Mouse (Mus musculus) urinary bladder, adult 18-20 months (tissue): Measurements from ENCODE around the gene Chd8.
A peak's percentile ranks its signal among the peaks of the same experiment; 100 is the strongest.

Experiments
- DNase-seq, 2 experiments: peaks; one replicate each; pipeline ENCODE4 v3.0.0; 2022; ENCODE audit warnings: low spot score in 2 of 2, mixed read lengths in 2 of 2

The Chd8 gene

DNA sequence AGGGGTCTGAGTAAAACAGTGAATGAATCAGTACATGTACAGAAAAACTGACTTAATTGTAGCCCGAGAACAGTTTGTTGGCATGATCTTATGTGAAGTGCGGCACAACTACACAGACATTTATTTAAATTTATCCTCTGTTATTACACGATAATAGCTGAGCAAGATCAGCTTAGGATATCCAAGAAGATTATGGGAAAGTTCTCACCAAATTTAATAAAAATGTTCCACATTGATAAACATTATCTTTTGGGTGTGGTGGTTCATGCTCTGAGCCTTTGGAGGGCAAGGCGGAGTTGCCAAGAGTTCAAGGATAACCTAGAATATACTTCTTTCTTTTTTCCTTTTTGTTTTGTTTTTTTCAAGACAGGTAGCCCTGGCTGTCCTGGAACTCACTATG is 58.2 kb downstream of the Chd8 start:
- DNase-seq: no peak

DNA sequence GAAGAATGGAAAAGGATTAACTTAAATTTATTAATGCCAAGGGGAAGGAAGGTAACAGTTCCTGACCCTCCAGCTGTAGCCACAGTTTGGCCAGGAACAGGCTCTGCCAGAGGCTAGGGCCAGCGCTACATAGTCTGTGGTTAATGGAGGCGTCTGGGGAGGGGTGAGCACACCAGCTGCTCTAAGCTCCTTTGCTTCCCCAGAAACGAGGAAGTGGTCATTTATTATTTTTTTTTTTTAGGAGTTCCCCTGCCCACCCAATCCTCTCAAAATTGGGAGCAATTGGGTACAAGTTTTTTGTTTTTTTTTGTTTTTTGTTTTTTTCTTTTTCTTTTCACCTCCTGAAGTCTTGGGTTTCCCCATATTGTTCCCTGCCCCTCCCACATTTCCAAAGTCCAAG is 59.4 kb downstream of the Chd8 start:
- DNase-seq: no peak

DNA sequence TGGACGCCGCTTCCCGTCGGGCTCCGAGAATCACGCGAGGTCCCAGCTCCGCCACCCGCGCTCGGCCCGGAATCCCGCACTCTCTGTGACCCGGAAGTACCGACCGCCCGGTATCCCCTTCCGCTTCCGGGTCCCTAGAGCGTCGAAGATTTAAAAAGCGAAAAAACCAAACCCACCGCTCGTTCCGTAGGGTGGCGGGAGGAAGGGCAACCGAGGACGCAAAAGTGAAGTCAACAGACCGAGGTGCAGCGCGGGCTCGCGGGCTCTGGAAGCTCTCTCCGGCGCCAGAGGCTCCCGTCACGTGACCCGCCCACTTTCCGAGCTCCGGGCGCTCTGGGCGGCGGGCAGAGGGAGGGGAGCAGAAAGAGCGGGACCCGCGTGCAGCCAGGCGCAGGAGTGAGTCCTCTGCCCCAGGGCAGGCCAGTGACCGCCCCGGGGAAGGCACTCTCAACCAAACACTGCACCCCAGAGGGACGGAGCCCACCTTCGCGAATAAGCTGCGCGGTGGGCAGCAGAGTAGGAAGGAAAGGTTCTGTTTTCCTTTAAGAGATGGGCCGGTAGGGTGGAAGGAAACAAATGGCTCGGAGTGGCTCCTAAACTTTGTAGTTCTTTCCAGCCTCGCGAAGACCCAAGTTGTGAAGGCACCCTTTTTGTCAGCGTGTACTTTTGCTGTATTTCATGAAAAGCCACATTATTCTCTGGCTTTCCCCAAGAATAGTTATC is 60.3 kb downstream of the Chd8 start, which contains the start of gene Supt16:
Supt16 (minus strand) TSS at position 261 of the 723 bp plus-strand sequence.
- DNase-seq: peak; percentile 65 to 85

DNA sequence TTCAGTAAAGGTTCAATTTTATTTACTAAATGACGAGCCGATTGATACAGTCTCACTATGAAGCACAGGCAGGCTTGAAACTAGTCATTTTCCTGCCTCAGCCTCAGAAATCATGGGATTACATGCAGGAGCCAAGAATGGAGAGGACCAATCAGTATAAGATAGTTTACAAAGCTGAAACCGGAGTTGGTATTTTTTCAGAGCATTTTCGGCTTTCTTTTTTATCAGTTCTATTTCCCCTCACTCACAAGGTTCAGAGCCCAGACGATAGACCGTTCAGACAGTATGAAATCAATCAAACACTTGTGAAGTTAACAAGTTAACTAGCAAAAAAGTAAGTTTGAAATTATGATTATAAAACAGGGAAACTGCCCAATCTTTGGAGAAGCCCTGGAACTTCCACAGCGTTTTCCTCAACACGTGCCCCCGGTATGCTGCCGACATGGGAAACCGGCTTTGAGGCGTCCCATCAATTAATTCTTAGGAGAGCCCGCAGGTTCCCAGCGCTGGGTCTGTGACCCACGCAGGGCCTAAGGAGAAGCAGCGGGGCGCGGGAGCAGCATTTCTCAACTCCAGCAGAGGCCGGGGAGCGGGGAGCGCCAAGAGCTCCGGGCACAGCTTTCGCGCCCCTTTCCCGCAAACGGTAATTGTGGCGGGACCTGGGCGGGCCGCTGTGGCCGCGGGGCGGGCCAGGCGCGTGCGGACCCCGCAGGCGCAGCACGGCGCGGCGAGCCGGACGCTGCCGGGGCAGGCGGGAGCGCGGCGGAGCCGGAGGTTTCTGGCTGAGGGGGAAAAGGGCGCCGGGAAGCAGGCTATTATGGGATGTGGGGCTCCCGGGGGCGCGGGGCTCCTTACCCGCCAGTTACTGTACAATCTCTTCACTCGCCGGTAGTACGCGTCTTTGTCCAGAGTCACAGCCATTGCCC is 61.1 kb downstream of the Chd8 start:
- no peak for DNase-seq

DNA sequence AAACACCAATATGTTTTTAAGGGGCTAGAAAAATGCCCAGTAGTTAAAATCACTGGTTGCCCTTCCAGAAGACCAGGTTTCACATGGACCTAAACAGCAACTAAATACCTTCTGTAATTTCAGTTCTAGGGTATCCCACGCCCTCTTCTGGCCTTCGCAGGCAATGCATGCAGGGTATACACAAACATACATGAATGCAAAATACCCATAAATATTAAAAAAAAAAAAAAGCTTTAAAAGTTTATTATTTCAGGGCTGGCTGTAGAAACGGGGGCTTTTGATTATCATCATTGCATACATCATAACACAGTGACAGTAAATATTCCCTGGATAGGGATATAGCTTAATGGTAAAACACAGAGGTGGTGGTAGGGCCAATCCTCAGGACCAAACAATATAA is 61.9 kb downstream of the Chd8 start:
- DNase-seq: no peak

DNA sequence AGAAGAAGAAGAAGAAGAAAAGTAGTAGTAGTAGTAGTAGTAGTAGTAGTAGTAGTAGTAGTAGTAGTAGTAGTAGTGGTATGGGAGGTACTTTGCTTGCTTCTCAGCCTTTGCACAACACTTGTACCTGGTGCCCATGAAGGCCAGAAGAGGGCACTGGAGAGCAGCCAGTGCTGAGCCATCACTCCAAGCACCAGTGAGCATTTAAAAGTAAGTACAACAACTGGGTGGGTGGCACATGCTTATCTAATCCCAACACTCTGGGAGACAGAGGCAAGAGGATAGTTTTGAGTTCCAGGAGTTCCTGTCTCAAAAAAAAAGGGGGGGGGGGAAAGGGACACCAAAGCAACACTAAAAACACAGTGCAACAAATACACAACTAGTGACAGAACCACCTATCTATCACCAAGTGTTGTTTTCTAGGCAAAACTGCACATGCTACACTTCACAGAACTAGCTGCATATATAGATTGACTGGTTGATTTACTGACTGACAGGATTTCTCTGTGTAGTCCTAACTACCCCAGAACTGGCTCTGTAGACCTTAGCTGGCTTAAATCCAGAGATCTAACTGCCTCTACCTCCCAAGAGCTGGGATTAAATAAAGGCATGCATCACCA is 66.7 kb downstream of the Chd8 start:
- DNase-seq: no peak

DNA sequence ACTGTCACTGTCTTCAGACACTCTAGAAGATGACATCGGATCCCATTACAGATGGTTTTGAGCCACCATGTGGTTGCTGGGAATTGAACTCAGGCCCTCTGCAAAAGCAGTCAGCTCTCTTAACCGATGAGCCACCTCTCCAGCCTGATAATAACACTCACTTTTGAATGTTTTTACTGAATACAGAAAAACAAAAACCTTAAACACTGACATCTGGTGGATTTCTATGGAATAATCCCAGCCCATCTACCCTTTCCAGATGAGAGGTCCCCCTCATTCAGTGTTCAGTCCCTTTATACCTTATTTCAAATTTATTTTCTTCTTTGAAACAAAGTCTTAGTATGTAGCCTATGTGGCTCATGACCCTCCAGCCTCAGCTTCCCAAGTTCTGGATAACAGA is 68.1 kb downstream of the Chd8 start:
- no peak for DNase-seq

DNA sequence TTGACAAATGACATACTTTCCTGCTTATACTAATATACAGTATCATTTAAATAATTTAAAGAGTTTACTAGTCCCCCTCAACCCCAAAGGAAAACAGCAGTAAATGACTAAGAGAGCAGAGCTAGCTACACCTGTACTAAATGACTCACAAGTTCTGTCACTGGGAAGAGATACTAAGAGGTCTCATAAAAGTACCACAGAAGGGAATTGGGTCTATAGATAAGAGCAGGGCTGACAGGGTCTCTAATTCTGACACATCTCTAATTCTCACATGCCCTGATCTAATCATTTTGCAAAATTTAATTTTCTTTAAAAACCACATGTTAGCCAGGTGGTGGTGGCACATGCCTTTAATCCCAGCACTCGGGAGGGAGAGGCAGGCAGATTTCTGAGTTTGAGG is 68.8 kb downstream of the Chd8 start:
- no peak for DNase-seq

DNA sequence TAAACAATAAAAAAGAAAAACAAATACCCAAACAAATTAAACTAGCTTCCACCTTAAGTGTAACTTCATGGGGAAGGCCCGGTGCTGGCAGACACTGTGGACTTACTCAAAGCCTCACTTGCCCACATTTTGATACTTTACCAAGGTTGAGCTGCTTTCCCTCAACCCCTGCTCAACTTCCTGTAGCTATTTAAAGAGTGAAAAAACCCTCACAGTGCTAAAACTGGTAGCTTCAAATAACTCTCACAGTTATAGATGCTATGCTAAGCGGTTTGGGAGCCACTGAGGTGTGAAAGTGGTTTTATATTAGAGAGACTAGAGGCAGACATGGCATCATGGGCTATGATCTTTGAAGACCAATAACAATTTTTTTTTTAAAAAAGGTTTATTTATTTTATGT is 91.0 kb downstream of the Chd8 start:
- DNase-seq: no peak

DNA sequence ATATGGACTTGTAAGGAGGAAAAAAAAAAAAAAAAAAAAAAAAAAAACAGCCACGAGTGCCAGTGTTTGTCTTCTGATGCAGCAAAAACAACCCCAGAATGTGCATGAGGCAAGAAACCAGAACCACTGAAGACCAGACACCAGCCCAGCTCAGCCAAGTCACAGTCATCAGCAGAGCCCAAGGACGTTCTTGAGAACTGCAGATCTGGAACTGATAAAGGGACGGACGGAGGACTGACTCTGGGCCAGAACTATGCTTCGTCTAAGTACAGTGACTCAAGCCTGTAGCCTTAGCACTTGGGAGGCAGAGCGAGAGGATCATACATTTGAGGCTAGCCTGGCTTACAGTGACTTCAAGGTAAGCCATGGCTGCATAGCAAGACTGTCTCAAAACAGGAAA is 96.7 kb downstream of the Chd8 start:
- no peak for DNase-seq

DNA sequence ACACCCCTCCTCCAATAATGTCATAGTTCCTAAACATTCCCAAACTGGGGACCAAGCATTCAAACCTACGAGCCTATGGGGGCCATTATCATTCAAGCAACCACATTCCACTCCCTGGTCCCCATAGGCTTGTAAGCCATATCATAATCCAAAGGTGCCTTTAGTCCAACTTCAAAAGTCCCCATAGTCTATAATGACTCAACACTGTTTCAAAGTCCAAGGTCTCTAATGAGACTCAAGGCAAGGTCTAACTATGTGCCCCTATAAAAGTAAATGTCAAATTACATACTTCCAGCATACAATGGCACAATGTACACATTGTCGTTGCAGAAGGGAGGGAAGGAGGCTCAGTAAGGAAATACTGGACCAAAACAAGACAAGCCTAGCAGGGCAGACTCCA is 102.6 kb downstream of the Chd8 start:
- DNase-seq: no peak

DNA sequence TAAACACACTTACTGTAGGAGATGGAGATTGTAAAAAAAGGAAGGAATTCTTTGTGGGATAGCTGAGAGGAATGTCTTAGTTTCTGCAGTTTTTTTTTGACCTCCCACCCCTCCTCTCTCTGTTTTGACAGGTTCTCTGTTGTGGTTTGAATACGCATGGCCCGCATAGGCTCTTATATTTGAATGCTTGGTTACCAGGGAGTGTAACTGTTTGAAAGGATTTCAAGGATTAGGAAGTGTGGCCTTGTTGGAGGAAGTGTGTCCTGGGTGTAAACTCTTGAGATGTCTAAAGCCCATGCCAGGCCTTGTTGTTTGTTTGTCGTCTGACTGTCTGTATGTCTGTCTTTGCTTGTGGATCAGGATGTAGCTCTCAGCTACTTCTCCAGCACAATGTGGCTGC is 105.0 kb downstream of the Chd8 start:
- DNase-seq: no peak

DNA sequence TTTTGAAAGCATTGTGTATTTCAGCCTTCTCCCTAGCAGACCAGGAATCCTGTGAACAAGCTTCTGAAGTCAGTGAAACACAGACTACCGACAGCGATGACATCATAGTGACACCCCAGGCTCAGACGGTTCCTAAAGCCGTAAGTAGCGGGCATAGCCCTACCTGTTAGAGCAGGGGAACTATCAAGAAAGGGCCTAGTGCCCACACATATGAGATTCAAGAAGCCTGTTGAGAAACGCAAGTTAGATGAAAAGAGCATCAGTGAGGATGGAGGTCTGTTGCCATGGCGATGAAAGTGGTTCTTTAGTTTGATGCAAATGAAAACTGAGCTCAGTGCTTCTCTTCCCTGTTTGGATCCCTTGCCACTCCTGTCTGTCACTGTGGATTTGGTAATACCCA is 105.4 kb downstream of the Chd8 start:
- DNase-seq: no peak

DNA sequence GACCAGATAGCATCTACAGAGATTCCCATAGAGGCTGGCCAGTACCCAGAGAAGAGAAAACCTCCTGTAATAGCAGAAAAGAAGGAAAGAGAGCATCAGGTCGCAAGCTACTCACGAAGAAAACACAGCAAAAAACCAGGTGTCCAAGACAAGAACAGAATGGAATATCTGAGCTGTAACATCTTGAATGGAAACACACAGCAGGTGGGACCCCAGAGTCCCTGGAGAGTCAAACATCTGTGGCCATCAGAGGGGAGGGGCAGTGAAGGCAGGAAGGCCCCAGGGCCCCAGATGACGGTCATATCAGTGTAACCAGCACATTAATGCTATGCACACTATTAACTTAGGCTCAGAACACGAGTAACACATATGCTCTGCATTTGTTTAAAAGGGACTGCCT is 107.7 kb downstream of the Chd8 start:
- no peak for DNase-seq
